Mouse (Mus musculus) erythroblast, embryonic 14.5 days (primary cell): ENCODE measurements around the gene Atf6.

Source experiments
- GATA1 ChIP-seq: IDR thresholded peaks from 2 replicates; pipeline ENCODE4 v1.6.1; 2012; ENCODE audit warnings: low read length, inconsistent platforms, mixed read lengths
- TAL1 ChIP-seq: IDR thresholded peaks from 3 replicates; pipeline ENCODE4 v1.6.1; 2012; ENCODE audit warnings: low read length, inconsistent platforms, mixed read lengths

DNA sequence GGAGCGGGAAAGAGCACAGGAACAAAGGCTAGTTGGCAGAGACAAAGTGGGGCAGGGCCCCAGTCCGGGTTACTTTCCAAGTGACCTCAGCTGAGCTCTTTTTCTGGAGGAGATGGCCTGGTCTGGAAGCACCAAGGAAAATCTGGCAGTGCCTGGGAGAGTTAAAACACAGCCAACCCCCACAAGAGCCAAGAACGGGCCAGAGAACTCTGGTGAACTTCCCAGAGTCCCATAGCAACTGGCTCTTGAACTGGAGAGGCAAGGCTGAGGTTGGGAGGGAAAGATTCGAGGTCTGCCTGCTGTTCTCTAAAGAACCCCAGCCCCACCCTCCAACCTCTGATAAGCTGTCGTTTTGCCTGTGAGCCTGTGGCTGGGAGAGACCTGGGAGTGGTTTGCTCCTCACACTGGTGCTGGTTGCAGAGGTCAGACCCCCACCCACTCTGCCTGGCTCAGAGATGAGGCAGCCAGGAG lies 172.7 kb downstream of the Atf6 start:
- TF ChIP-seq GATA1 (no peak), TAL1 (no peak)
